Mouse (Mus musculus) heart, adult 2 months (tissue): ENCODE results near the gene Epb41l2.

ENCODE experiments used
- CTCF ChIP-seq: fragments of 200-600 bp; IDR thresholded peaks from 2 replicates; pipeline ENCODE4 v1.8.1; 2022; ENCODE audit warnings: antibody characterized with exemption, mild to moderate bottlenecking, moderate library complexity
- EP300 ChIP-seq: fragments of 200-500 bp; IDR thresholded peaks from 2 replicates; pipeline ENCODE4 v1.6.1; 2011; ENCODE audit warnings: low read depth, low read length, control low read depth; ENCODE audit not compliant: insufficient read depth
- POLR2A ChIP-seq: fragments of 200-500 bp; IDR thresholded peaks from 2 replicates; pipeline ENCODE4 v1.6.1; 2011; ENCODE audit warnings: mild to moderate bottlenecking, low read depth, low read length, control low read depth; ENCODE audit not compliant: insufficient read depth

- no peak for TF ChIP-seq EP300
- no peak for TF ChIP-seq CTCF
- no peak for TF ChIP-seq POLR2A
These were observed 160.8 kb downstream of the Epb41l2 start for GRCm38 (mm10) chr10:25520428-25520827.
